Comparison of ENCODE assay signal across 8 mouse cellular contexts in genomic region chr11:22858441-22859300, GRCm38 (mm10). TPM values are rescaled to one million over a fixed set of nuclear protein-coding genes. Genes with fewer than 3 reads are reported as not detected.
DNase-seq lines count a peak whose midpoint lies in the region; ATAC-seq and TF ChIP-seq lines count a peak whose summit lies in the region.

No protein-coding gene starts in this region.

- H3K27ac ChIP-seq in CH12.LX (ENCODE audit: insufficient read depth, low read depth), result peak overlapping the region; percentile 82

- ATAC-seq in erythroid progenitor cell, adult 5-6 weeks (replicated peaks; ENCODE audit: low FRiP score, poor library complexity, severe bottlenecking), result peak; percentile 65

- no peaks in the 10 kb centered on the region for H3K9me3 ChIP-seq in CH12.LX (replicated peaks; ENCODE audit: low read length)

- H3K4me2 ChIP-seq in CH12.LX (ENCODE audit: insufficient read depth, low read depth, poor library complexity, severe bottlenecking), result peak overlapping the region; percentile 84; the same call in 1 of the 2 replicates

- peak; percentile 41 to 46 for DNase-seq in adrenal gland, postnatal 36 days
- DNase-seq in adrenal gland, postnatal 4 days (ENCODE audit: low spot score in 2 of 2), result no peak
- DNase-seq in CH12.LX (ENCODE audit: extremely low read depth), result no peak
- peak; percentile 84 for DNase-seq in kidney, adult 18-20 months
- DNase-seq in lung, postnatal 10 days, result peak; percentile 33
- peak; percentile 15 to 38 for DNase-seq in spleen, postnatal 14 days (ENCODE audit: low spot score in 2 of 2)
- no peak for DNase-seq in cerebellum, adult 9-10 months

- TF ChIP-seq CTCF in CH12.LX (conservative IDR thresholded peaks at IDR 0.05 in 1 of 2, IDR thresholded peaks at IDR 0.05 in 1 of 2; ENCODE audit: low read depth in 2 of 2, low read length in 2 of 2), result no peak

- TF ChIP-seq POLR2A in CH12.LX (IDR thresholded peaks at IDR 0.05; ENCODE audit: low read depth, low read length), result no peak

- H3K79me2 ChIP-seq in CH12.LX (replicated peaks; ENCODE audit: control insufficient read depth, extremely low read depth, insufficient read depth, poor library complexity, severe bottlenecking), result peaks cover 66% of the 10 kb centered on the region

- no peaks in the 10 kb centered on the region for H3K27me3 ChIP-seq in CH12.LX (replicated peaks)

- dilution Hi-C loops in CH12.LX (cut with MboI; ENCODE audit: extremely low pct_ligation_motif_present, extremely low pct_unique_long_range_greater_than_20kb, low sequenced_read_pairs), result no loop called here

- H3K4me1 ChIP-seq in CH12.LX (ENCODE audit: control insufficient read depth in 1 of 2, insufficient read depth in 2 of 2), result peaks cover 18 to 38% of the 10 kb centered on the region in 2 experiments

- TF ChIP-seq RAD21 in CH12.LX (IDR thresholded peaks at IDR 0.05; ENCODE audit: low read depth, low read length), result no peak; the same call in 1 of the 2 replicates

- H3K4me3 ChIP-seq in CH12.LX (replicated peaks in 1 of 3; ENCODE audit: low read depth in 2 of 3, low read length in 2 of 3, poor library complexity in 1 of 3), result peak overlapping the region; percentile 83 to 89 (median 84)

- H3K9ac ChIP-seq in CH12.LX (ENCODE audit: insufficient read depth, low read depth), result peak overlapping the region; percentile 85

- in situ Hi-C loops in CH12.LX (cut with MboI; ENCODE audit: low pct_ligation_motif_present, low pct_unique_long_range_greater_than_20kb, low sequenced_read_pairs), result no loop called here

- peaks cover 5 to 16% of the 10 kb centered on the region in 2 experiments for H3K36me3 ChIP-seq in CH12.LX (replicated peaks in 1 of 2; ENCODE audit: control insufficient read depth in 1 of 2, insufficient read depth in 1 of 2, low read length in 1 of 2)

- TF ChIP-seq EP300 in CH12.LX (IDR thresholded peaks at IDR 0.05; ENCODE audit: low read length), result no peak

TF ChIP-seq in CH12.LX, 34 proteins besides CTCF, POLR2A, EP300 and RAD21:
- no peak for TF ChIP-seq ETS1 (conservative IDR thresholded peaks at IDR 0.05; ENCODE audit: low read depth, low read length)
- TF ChIP-seq POLR2AphosphoS2 (IDR thresholded peaks at IDR 0.05; ENCODE audit: low read depth, low read length), result no peak
- no peak for TF ChIP-seq E2F4 (IDR thresholded peaks at IDR 0.05; ENCODE audit: insufficient replicate concordance, low read depth, low read length)
- TF ChIP-seq MXI1 (IDR thresholded peaks at IDR 0.05; ENCODE audit: low read depth, low read length), result peak; percentile 83; the same call in 1 of the 2 replicates
- TF ChIP-seq TBP (conservative IDR thresholded peaks at IDR 0.05; ENCODE audit: low read depth, low read length), result no peak
- TF ChIP-seq TCF12 (IDR thresholded peaks at IDR 0.05; ENCODE audit: low read depth, low read length), result no peak
- TF ChIP-seq MAX (IDR thresholded peaks at IDR 0.05; ENCODE audit: low read length), result 0 out of 2 replicates have a peak, but pooled peaks have one; percentile 11
- no peak for TF ChIP-seq CHD1 (IDR thresholded peaks at IDR 0.05; ENCODE audit: low read depth, low read length)
- TF ChIP-seq HCFC1 (IDR thresholded peaks at IDR 0.05; ENCODE audit: low read depth, low read length), result 0 out of 2 replicates have a peak, but pooled peaks have one; percentile 2
- TF ChIP-seq MAZ (IDR thresholded peaks at IDR 0.05; ENCODE audit: low read depth, low read length), result 0 out of 2 replicates have a peak, but pooled peaks have one; percentile 20
- TF ChIP-seq UBTF (IDR thresholded peaks at IDR 0.05; ENCODE audit: low read depth, low read length), result peak; percentile 10
- no peak; the same call in 1 of the 2 replicates for TF ChIP-seq SIN3A (IDR thresholded peaks at IDR 0.05; ENCODE audit: low read length)

RNA-seq across cellular contexts. Expression of gene B3gnt2, which starts 2.1 kb away (rescaled TPM):
- 10 to 100 TPM; 35.9 to 62.8 TPM for total RNA-seq in adrenal gland, postnatal 36 days (2021)
- 10 to 100 TPM; 52.7 to 60.0 TPM for total RNA-seq in adrenal gland, postnatal 4 days (2021)
- total RNA-seq in CH12.LX (2012; rRNA removed) (74.6 and 77.4 TPM in 2 replicates), CH12.LX (2014; rRNA removed) (62.2 and 75.2 TPM in 2 replicates)
- 96.0 and 111 TPM in 2 replicates for polyA plus RNA-seq in CH12.LX (2012; ENCODE audit: insufficient read length, low read depth)
- 0.42 TPM in 1 of 2 replicates, not detected in the other for total RNA-seq in erythroid progenitor cell, adult 5-6 weeks (2015; ENCODE audit: low replicate concordance)
- total RNA-seq in erythroid progenitor cell, adult 5-6 weeks (2017; ENCODE audit: low replicate concordance), result 4.4 and 11.2 TPM in 2 replicates

Comparison
In these comparisons a context has a peak if more than half of its experiments do, and no peak if none do; other contexts are left out.
1. DNase-seq: peak in adrenal gland, postnatal 36 days (2 of 2), kidney, adult 18-20 months (single experiment), lung, postnatal 10 days (single experiment) and spleen, postnatal 14 days (2 of 2); none in adrenal gland, postnatal 4 days (0 of 2), CH12.LX (single experiment) and cerebellum, adult 9-10 months (single experiment).